ENCODE assay signal across 21 mouse cellular contexts in the genomic region with DNA sequence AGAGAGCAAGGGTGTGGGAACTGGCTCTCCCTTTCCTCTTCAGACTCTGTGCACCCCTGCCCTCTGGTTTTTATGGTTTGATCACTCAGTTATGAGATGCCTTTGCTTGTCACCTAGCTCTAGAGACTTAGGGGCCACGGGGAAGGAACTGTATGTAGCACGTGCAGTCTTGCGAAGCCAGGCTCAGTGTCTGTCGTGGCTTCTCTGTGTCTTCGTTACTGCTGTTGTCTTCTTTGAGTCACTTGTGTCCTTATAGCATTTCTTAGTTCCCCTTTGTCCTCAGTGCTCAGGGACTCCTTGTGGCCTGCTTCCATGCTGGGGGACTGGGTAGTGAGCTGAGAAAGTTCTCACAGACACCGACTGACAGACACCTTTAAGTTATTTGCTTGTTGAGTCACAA.
A peak's percentile ranks its signal among the peaks of the same experiment; 100 is the strongest.
DNase-seq lines count a peak whose midpoint lies in the region; ATAC-seq lines count a peak whose summit lies in the region.
"Had no signal": no experiment of that assay in that cellular context is flagged by ENCODE, and none has a peak within 500 bp of the region (broad histone marks: within the 10 kb centered on the region; RNA-seq: fewer than 3 reads in every experiment).

No protein-coding gene starts in this region.

- H3K27ac ChIP-seq in forebrain, embryonic 10.5 days, result peak overlapping the region; percentile 51; the same call in 1 of the 2 replicates
- H3K27ac ChIP-seq in forebrain, embryonic 13.5 days, result no peak overlapping the region
- H3K27ac ChIP-seq: embryonic facial prominence, embryonic 10.5 days; heart, embryonic 10.5 days; hindbrain, postnatal 0 days had no signal

- H3K4me1 ChIP-seq in forebrain, embryonic 10.5 days, result peaks cover 49% of the 10 kb centered on the region
- peaks cover 29% of the 10 kb centered on the region for H3K4me1 ChIP-seq in forebrain, embryonic 13.5 days

- no peak for ATAC-seq in forebrain, embryonic 13.5 days
- ATAC-seq in granulocyte monocyte progenitor cell, adult 5-6 weeks (replicated peaks; ENCODE audit: poor library complexity, severe bottlenecking), result peak; percentile 73
- ATAC-seq in monocyte, adult 5-6 weeks (replicated peaks; ENCODE audit: insufficient number of reproducible peaks, low FRiP score, low TSS enrichment, poor library complexity, severe bottlenecking), result peak; percentile 74
- no peak for ATAC-seq in erythroblast, adult 5-6 weeks (replicated peaks; ENCODE audit: low FRiP score, poor library complexity, severe bottlenecking)
- ATAC-seq: hindbrain, postnatal 0 days; lung, postnatal 0 days had no signal

- no peaks in the 10 kb centered on the region for H3K36me3 ChIP-seq in forebrain, embryonic 10.5 days (replicated peaks)
- no peaks in the 10 kb centered on the region for H3K36me3 ChIP-seq in forebrain, embryonic 13.5 days (ENCODE audit: poor library complexity, severe bottlenecking)
- H3K36me3 ChIP-seq: embryonic facial prominence, embryonic 10.5 days; heart, embryonic 10.5 days had no signal

- no peaks in the 10 kb centered on the region for H3K27me3 ChIP-seq in forebrain, embryonic 10.5 days (ENCODE audit: poor library complexity, severe bottlenecking)
- H3K27me3 ChIP-seq in forebrain, embryonic 13.5 days, result no peaks in the 10 kb centered on the region

- H3K9me3 ChIP-seq in forebrain, embryonic 10.5 days, result no peaks in the 10 kb centered on the region
- no peaks in the 10 kb centered on the region for H3K9me3 ChIP-seq in forebrain, embryonic 13.5 days (replicated peaks)
- H3K9me3 ChIP-seq: embryonic facial prominence, embryonic 10.5 days; heart, embryonic 10.5 days had no signal

- WGBS in forebrain, embryonic 10.5 days, result 58% methylated on average over 6 of the region's 6 CpGs
- WGBS in forebrain, embryonic 13.5 days, result 46% methylated on average over 6 of the region's 6 CpGs

- no peak overlapping the region; the same call in 1 of the 2 replicates for H3K9ac ChIP-seq in forebrain, embryonic 13.5 days

- H3K4me3 ChIP-seq in forebrain, embryonic 10.5 days, result no peak overlapping the region
- no peak overlapping the region for H3K4me3 ChIP-seq in forebrain, embryonic 13.5 days
- H3K4me3 ChIP-seq: embryonic facial prominence, embryonic 10.5 days; heart, embryonic 10.5 days; myocyte had no signal

- no peak for DNase-seq in forebrain, embryonic 10.5 days (ENCODE audit: extremely low spot score, low spot score)
- peak; percentile 58 to 68 for DNase-seq in B cell, adult 2 months
- DNase-seq in urinary bladder, postnatal 14 days (ENCODE audit: low spot score), result no peak
- no peak for DNase-seq in layer of hippocampus, adult 8-10 months (ENCODE audit: low spot score in 2 of 2)
- DNase-seq: adrenal gland, postnatal 10 days; cerebellum, adult 9-11 months; gastrocnemius, postnatal 14 days; kidney, postnatal 10 days; layer of hippocampus, adult 9-11 months; right cerebral cortex, adult 18-20 months; thymus, postnatal 36 days had no signal

- no peak overlapping the region for H3K4me2 ChIP-seq in forebrain, embryonic 13.5 days
- H3K4me2 ChIP-seq: midbrain, embryonic 11.5 days had no signal

Comparison
In these comparisons a context has a peak if more than half of its experiments do, and no peak if none do; other contexts are left out.
1. DNase-seq: peak in B cell, adult 2 months (2 of 2); none in forebrain, embryonic 10.5 days (single experiment), urinary bladder, postnatal 14 days (single experiment) and layer of hippocampus, adult 8-10 months (0 of 2).
2. ATAC-seq: peak in granulocyte monocyte progenitor cell, adult 5-6 weeks (single experiment) and monocyte, adult 5-6 weeks (single experiment); none in forebrain, embryonic 13.5 days (single experiment) and erythroblast, adult 5-6 weeks (single experiment).